Mouse (Mus musculus) brain, embryonic 18.5 days (tissue): ENCODE measurements around the gene Gga2.

Experiments
- DNase-seq: peaks from one replicate; pipeline ENCODE4 v3.0.0-alpha.2; 2012; ENCODE audit warnings: low read depth, low spot score

The Gga2 gene

GRCm38 (mm10) chr7:122020667-122021354 lies at the start of gene Gga2:
Gga2 (minus strand) TSS chr7:122021222.
- peak; percentile 67 for DNase-seq

- no peak for DNase-seq
Measured at GRCm38 (mm10) chr7:122067517-122068381, 46.7 kb upstream of the Gga2 start.

GRCm38 (mm10) chr7:122066945-122067516 lies 46.0 kb upstream of the Gga2 start, which contains the start of the genes Ubfd1 and Ears2:
Ubfd1 (plus strand) TSS chr7:122067175.
Ears2 (minus strand) TSS chr7:122067263.
- DNase-seq = peak; percentile 93

DNA sequence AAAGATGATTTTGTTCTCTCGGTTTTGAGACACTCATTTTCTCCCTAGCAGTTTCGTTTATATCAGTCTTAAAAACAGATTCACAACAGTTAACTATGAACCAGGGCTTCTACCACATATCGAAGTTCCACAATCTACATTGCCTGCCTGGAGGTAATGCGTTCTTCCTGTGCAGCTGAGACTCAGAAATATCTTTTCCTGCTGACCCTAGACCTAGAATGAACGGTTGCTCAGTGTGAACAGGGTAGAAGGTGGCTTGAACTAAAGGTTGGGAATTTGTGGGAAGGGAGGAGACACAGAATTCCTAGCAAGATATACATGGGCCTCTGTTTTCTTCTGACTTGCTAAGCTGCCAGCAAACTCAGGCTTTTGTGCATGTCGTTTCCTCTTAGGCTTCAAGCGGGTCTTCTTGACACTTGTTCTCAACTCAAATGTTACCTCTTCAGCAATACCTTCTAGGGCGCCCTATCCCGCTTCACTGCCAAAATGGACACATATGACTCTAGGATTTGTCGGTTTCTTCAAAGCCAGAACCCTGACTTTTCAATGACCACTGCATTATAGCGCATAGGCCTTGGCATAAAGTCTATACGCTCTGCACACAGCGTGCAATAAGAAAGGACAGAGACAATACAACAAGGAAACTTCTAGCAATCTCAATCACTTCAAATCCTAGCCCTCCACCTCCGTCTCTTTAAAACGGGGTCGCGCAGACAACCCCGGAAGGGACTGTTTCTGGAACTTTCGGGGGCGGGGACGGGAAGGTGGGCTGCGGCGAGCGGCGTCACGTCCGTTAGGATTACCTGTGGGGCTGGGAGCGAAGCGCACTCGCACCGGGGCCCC lies 45.3 kb upstream of the Gga2 start:
- no peak for DNase-seq

DNA sequence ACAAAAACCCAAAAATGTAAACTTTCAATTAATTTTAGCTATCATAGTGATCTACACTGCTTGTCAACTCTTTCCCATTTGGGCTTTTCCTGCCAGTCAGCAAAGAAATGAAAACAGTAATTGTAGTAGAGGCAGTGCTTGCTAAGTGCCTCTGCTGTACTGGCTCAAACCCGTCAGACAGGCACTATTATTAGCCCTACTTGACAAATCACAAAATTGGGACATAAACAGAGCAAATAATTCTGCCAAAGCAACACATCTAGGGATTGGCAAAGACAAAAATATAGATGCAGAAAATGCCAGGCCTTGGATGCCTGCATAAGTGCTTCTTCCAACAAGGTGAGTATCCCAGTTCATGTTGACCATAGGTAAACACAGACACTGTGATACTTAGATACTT lies 44.6 kb upstream of the Gga2 start:
- no peak for DNase-seq

GRCm38 (mm10) chr7:122056633-122057032 lies 35.6 kb upstream of the Gga2 start:
- DNase-seq = no peak

- DNase-seq = no peak
Measured at GRCm38 (mm10) chr7:122050834-122051233, 29.8 kb upstream of the Gga2 start.

GRCm38 (mm10) chr7:122048191-122048590 lies 27.2 kb upstream of the Gga2 start:
- DNase-seq = no peak

- no peak for DNase-seq
Measured at GRCm38 (mm10) chr7:122046813-122047212, 25.8 kb upstream of the Gga2 start.

DNA sequence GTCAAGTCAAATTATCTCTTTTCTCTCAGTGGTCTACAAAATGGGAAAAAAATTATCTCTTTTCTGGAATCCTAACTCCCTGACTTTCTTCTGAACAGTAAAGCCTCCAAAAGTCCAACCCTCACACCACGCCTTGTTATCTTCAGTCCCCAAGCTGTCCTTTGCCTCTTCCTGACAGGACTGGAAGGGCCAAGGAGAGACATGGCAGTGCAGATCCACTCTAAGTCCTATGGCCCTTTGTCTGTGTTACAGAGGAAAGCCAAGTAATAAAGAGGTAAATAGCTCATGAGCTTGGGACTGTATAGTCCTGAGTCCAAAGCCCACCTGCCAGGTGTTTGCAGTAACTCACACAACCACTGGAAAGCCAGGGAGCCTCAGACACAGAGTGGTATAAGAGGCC lies 24.7 kb upstream of the Gga2 start:
- no peak for DNase-seq

- DNase-seq = no peak
Measured at GRCm38 (mm10) chr7:122045181-122045634, 24.2 kb upstream of the Gga2 start.

GRCm38 (mm10) chr7:122044106-122044505 lies 23.1 kb upstream of the Gga2 start:
- DNase-seq = no peak

DNA sequence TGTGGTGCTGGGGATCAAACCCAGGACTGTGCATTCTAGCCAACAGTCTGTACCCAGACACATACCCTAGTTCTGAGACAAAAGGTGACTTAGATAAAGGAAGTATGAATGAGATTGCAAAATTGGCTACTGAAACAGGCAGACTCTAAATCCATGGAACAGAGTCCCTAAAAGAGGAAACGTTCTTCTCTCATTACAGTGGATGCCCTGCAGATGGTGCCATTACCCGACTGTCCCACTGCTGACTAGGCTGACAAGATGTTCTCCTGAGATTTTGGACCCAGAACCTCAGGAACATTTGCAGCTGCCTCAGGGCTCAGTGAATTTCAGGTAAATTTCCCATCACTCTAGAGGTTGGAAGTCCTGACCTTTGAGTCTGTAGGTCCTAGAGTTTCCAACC lies 13.3 kb upstream of the Gga2 start:
- no peak for DNase-seq

GRCm38 (mm10) chr7:122033371-122033770 lies 12.3 kb upstream of the Gga2 start:
- DNase-seq = no peak

DNA sequence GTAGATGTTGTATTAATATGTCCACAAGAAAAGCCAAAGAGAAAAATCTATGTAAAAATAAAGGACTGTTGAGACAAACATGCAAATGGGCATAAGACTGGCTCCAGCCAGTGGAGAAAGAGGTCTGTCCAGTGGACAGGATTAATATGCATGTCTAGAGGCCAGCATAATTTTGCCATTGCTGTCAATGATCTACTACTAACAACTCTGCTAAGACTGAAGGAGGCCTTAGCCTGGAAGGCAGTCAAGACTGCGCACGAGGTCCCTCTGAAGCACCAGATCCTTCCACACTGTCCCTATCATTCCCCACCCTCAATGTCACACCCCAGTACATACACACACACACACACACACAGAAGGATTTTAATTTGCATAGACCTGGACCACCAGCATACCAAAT lies 1.1 kb upstream of the Gga2 start:
- DNase-seq = no peak

DNA sequence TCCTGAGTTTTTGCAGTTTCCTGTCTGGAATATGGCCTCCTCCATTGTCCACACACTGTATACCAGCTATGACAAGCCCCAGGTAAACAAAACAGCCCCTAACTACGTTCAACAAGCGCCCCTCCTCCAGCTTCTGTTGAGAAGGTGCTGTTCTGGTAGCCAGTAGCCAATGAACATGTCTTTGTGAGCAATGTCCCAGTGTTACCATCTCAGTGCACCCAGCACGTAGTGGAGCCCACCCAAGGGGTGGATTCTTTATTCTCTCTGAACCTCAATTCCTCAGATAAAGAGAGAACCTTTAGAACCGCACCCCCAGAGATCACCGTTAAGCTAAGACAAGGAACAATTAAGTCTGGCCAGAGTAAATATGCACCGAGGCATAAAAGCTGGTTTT lies 752 bp downstream of the Gga2 start:
- no peak for DNase-seq

GRCm38 (mm10) chr7:122018978-122019377 lies 2.0 kb downstream of the Gga2 start:
- no peak for DNase-seq

GRCm38 (mm10) chr7:122018247-122018646 lies 2.8 kb downstream of the Gga2 start:
- DNase-seq = no peak

DNA sequence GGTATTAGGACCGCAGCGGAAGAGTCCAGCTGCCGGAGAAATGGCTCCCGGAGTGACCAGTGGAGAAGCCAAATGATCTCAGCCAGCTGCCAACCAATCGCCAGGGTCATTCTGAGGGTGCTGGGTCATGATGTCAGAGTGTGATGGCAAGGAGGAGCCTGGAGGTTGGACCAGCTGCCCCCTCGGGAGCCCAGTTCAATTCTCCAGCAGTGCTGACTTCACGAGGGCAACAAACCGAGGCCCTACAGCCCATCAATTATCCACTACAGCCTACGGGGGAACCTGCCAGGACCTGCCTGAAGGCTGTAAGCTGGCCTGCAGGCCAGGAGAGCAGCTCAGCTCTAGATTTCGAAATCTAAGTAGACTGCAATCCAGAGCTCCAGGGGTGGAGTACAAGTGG lies 5.3 kb downstream of the Gga2 start:
- no peak for DNase-seq

DNA sequence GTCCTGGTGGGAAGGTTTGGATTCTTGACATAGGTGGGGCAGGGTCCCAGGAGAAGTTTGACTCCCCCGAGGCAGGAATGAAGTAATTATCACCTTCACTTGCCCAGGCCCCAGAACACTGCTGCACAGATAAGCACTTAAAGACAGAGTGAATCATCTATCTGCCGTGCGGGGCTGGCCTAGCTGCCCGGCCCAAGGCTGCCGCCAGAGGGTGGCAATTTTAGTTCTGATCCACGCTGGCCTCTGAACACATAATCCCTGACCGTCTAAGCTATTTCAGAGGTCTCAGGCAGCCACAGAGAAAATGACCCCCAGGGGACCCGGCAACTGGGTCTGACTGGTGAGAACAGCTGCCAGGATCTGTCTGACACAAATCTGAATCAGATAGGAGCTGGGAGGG lies 5.9 kb downstream of the Gga2 start:
- no peak for DNase-seq

GRCm38 (mm10) chr7:122012949-122013348 lies 8.1 kb downstream of the Gga2 start:
- no peak for DNase-seq

- DNase-seq = no peak
Measured at GRCm38 (mm10) chr7:122012370-122012769, 8.7 kb downstream of the Gga2 start.
